Mouse (Mus musculus): ENCODE results near the gene Magi1. TPM values are rescaled to one million over a fixed set of nuclear protein-coding genes. Genes with fewer than 3 reads are reported as not detected.
"Not testable (repeated sequence)": the region's sequence is repeated elsewhere in the genome, so short reads cannot be mapped to it uniquely, and the experiment has no call there.

Magi1 gene
- polyA plus RNA-seq, 1 experiment: not detected

- TF ChIP-seq CTCF (IDR thresholded peaks at IDR 0.05; ENCODE audit: low read depth, low read length) (no peak), POLR2A (IDR thresholded peaks at IDR 0.05; ENCODE audit: borderline replicate concordance, low read depth, low read length) (no peak)
- H3K4me3 ChIP-seq (ENCODE audit: insufficient read depth, low read length): no peak overlapping the region
- no peaks in the 10 kb centered on the region; the same call in 1 of the 2 replicates for H3K4me1 ChIP-seq (ENCODE audit: control insufficient read depth, insufficient read depth, low read length)
- H3K27ac ChIP-seq (ENCODE audit: insufficient read depth, low read depth, low read length): no peak overlapping the region
Observed at GRCm38 (mm10) chr6:94026361-94026760, 257.4 kb downstream of the Magi1 start.

GRCm38 (mm10) chr6:94022437-94022836 is 261.3 kb downstream of the Magi1 start:
- no peak for TF ChIP-seq POLR2A (IDR thresholded peaks at IDR 0.05; ENCODE audit: borderline replicate concordance, low read depth, low read length)
- TF ChIP-seq CTCF (IDR thresholded peaks at IDR 0.05; ENCODE audit: low read depth, low read length): no peak
- no peak overlapping the region for H3K27ac ChIP-seq (ENCODE audit: insufficient read depth, low read depth, low read length)
- no peaks in the 10 kb centered on the region; the same call in 1 of the 2 replicates for H3K4me1 ChIP-seq (ENCODE audit: control insufficient read depth, insufficient read depth, low read length)
- H3K4me3 ChIP-seq (ENCODE audit: insufficient read depth, low read length): no peak overlapping the region

- Histone ChIP-seq H3K27ac (ENCODE audit: insufficient read depth, low read depth, low read length) (no peak overlapping the region), H3K4me3 (ENCODE audit: insufficient read depth, low read length) (no peak overlapping the region), H3K4me1 (ENCODE audit: control insufficient read depth, insufficient read depth, low read length) (no peaks in the 10 kb centered on the region; the same call in 1 of the 2 replicates)
- TF ChIP-seq CTCF (IDR thresholded peaks at IDR 0.05; ENCODE audit: low read depth, low read length) (no peak), POLR2A (IDR thresholded peaks at IDR 0.05; ENCODE audit: borderline replicate concordance, low read depth, low read length) (no peak)
Observed at GRCm38 (mm10) chr6:94021239-94021962, 262.3 kb downstream of the Magi1 start.

GRCm38 (mm10) chr6:94020566-94020965 is 263.2 kb downstream of the Magi1 start:
- Histone ChIP-seq H3K27ac (ENCODE audit: insufficient read depth, low read depth, low read length) (no peak overlapping the region), H3K4me3 (ENCODE audit: insufficient read depth, low read length) (no peak overlapping the region)

DNA sequence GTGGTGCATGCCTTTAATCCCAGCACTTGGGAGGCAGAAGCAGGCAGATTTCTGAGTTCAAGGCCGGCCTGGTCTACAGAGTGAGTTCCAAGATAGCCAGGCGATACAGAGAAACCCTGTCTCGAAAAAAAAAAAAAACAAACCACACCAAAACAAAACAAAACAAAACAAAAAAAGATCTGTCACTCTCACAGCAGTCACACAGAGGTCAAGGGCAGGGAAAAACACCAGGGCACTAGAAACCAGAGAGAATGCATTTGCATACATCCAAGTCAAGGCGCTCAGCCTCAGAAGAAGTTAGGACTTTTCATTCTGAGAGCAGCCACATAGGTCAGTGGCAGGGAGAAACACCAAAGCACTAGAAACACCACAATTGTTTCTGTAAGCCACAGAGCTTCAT is 263.8 kb downstream of the Magi1 start:
- TF ChIP-seq CTCF (IDR thresholded peaks at IDR 0.05; ENCODE audit: low read depth, low read length) (no peak), POLR2A (IDR thresholded peaks at IDR 0.05; ENCODE audit: borderline replicate concordance, low read depth, low read length) (no peak)
- Histone ChIP-seq H3K27ac (ENCODE audit: insufficient read depth, low read depth, low read length) (no peak overlapping the region), H3K4me3 (ENCODE audit: insufficient read depth, low read length) (no peak overlapping the region), H3K4me1 (ENCODE audit: control insufficient read depth, insufficient read depth, low read length) (no peaks in the 10 kb centered on the region; the same call in 1 of the 2 replicates)

More at GRCm38 (mm10) chr6:94020566-94020965, 263.2 kb downstream of the Magi1 start:
- no peak for TF ChIP-seq CTCF (IDR thresholded peaks at IDR 0.05; ENCODE audit: low read depth, low read length)
- no peak for TF ChIP-seq POLR2A (IDR thresholded peaks at IDR 0.05; ENCODE audit: borderline replicate concordance, low read depth, low read length)
- H3K4me1 ChIP-seq (ENCODE audit: control insufficient read depth, insufficient read depth, low read length): no peaks in the 10 kb centered on the region; the same call in 1 of the 2 replicates

DNA sequence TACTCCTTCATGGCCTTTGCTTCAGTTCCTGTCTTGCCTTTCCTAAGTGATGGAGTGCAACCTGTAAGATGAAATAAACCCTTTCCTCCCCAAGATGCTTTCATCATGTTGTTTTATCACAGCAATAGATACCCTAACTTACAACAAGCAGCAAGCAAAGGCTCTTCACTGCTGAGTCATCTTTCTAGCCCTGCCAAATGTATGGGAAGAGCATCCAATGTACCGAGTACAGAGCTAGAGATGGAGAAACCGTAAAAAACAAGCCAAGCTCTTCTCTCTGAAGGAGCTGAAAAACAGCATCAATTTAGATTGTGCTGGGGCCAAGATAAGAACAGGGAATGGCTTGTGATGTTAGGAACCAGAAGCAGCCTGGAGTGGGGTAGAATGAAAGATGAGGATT is 270.0 kb downstream of the Magi1 start:
- no peak overlapping the region for H3K27ac ChIP-seq (ENCODE audit: insufficient read depth, low read depth, low read length)
- TF ChIP-seq POLR2A (IDR thresholded peaks at IDR 0.05; ENCODE audit: borderline replicate concordance, low read depth, low read length): no peak
- no peak for TF ChIP-seq CTCF (IDR thresholded peaks at IDR 0.05; ENCODE audit: low read depth, low read length)
- H3K4me1 ChIP-seq (ENCODE audit: control insufficient read depth, insufficient read depth, low read length): no peaks in the 10 kb centered on the region
- no peak overlapping the region for H3K4me3 ChIP-seq (ENCODE audit: insufficient read depth, low read length)

GRCm38 (mm10) chr6:94011947-94012346 is 271.8 kb downstream of the Magi1 start:
- TF ChIP-seq CTCF (IDR thresholded peaks at IDR 0.05; ENCODE audit: low read depth, low read length): no peak
- TF ChIP-seq POLR2A (IDR thresholded peaks at IDR 0.05; ENCODE audit: borderline replicate concordance, low read depth, low read length): no peak
- Histone ChIP-seq H3K4me1 (ENCODE audit: control insufficient read depth, insufficient read depth, low read length) (no peaks in the 10 kb centered on the region), H3K27ac (ENCODE audit: insufficient read depth, low read depth, low read length) (no peak overlapping the region), H3K4me3 (ENCODE audit: insufficient read depth, low read length) (no peak overlapping the region)

DNA sequence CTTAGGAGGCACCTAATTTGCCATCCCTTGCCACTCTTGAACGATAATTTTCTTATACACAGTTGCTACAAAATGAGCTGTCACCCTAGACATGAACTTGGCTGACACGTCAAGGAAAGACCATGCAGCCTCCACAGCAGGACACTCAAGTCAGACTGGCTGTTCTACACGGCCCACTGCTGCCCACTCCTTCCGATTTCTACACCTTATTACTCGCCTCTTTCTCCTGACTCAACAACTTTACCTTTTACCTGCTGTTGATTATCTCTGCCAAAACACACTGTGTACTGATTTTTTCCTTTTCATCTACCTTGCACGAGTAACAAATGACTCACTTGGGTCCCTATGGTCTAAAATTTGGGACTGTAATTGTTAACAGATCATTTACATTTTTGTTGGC is 272.2 kb downstream of the Magi1 start:
- Histone ChIP-seq H3K4me1 (ENCODE audit: control insufficient read depth, insufficient read depth, low read length) (no peaks in the 10 kb centered on the region), H3K4me3 (ENCODE audit: insufficient read depth, low read length) (no peak overlapping the region), H3K27ac (ENCODE audit: insufficient read depth, low read depth, low read length) (no peak overlapping the region)
- TF ChIP-seq POLR2A (IDR thresholded peaks at IDR 0.05; ENCODE audit: borderline replicate concordance, low read depth, low read length) (no peak), CTCF (IDR thresholded peaks at IDR 0.05; ENCODE audit: low read depth, low read length) (no peak)

- Histone ChIP-seq H3K27ac (ENCODE audit: insufficient read depth, low read depth, low read length) (no peak overlapping the region), H3K4me1 (ENCODE audit: control insufficient read depth, insufficient read depth, low read length) (no peaks in the 10 kb centered on the region), H3K4me3 (ENCODE audit: insufficient read depth, low read length) (no peak overlapping the region)
- TF ChIP-seq POLR2A (IDR thresholded peaks at IDR 0.05; ENCODE audit: borderline replicate concordance, low read depth, low read length) (no peak), CTCF (IDR thresholded peaks at IDR 0.05; ENCODE audit: low read depth, low read length) (no peak)
Observed at GRCm38 (mm10) chr6:94008577-94008976, 275.1 kb downstream of the Magi1 start.

GRCm38 (mm10) chr6:94003586-94003985 is 280.1 kb downstream of the Magi1 start:
- not testable (repeated sequence) for H3K27ac ChIP-seq (ENCODE audit: insufficient read depth, low read depth, low read length); H3K4me3 ChIP-seq (ENCODE audit: insufficient read depth, low read length); H3K4me1 ChIP-seq (ENCODE audit: control insufficient read depth, insufficient read depth, low read length)

Data from bone marrow macrophage, adult 2 months (primary cell).